Mouse (Mus musculus): ENCODE measurements at regions not wholly inside any gene's neighbourhood (a gene's known extent, or its start where the extent isn't known, plus 50 kb on each side); places are given as distances from the start of the nearest gene placed in this dataset.

GRCm38 (mm10) chr16:13487659-13488058 lies 180.3 kb downstream of the Parn start:
- no peaks in the 10 kb centered on the region for H3K36me3 ChIP-seq (ENCODE audit: insufficient read depth, low read length)
- H3K27me3 ChIP-seq (ENCODE audit: insufficient read depth, low read length) = no peaks in the 10 kb centered on the region
- no peaks in the 10 kb centered on the region for H3K4me1 ChIP-seq (ENCODE audit: insufficient read depth, low read length)
- H3K4me2 ChIP-seq (ENCODE audit: low read depth, low read length) = no peak overlapping the region
- no peak for ATAC-seq
- H3K9ac ChIP-seq (replicated peaks; ENCODE audit: low read length) = no peak overlapping the region
- no peak for TF ChIP-seq CTCF (IDR thresholded peaks at IDR 0.05; ENCODE audit: low read depth)
- H3K27ac ChIP-seq = no peak overlapping the region
- no peak overlapping the region for H3K4me3 ChIP-seq (ENCODE audit: low read length)
- 64% methylated on average over 3 of the region's 3 CpGs for WGBS
- no peak for DNase-seq (ENCODE audit: low spot score)
- no peaks in the 10 kb centered on the region for H3K9me3 ChIP-seq (ENCODE audit: low read length)

GRCm38 (mm10) chr16:13486571-13486970 lies 181.4 kb downstream of the Parn start:
- H3K9ac ChIP-seq (replicated peaks; ENCODE audit: low read length) = no peak overlapping the region
- TF ChIP-seq CTCF (IDR thresholded peaks at IDR 0.05; ENCODE audit: low read depth) = no peak
- no peaks in the 10 kb centered on the region for H3K9me3 ChIP-seq (ENCODE audit: low read length)
- no peak overlapping the region for H3K4me3 ChIP-seq (ENCODE audit: low read length)
- ATAC-seq (no peak), DNase-seq (ENCODE audit: low spot score) (peak; percentile 18)
- WGBS = 71% methylated on average over 2 of the region's 2 CpGs
- H3K4me1 ChIP-seq (ENCODE audit: insufficient read depth, low read length) = no peaks in the 10 kb centered on the region
- no peak overlapping the region for H3K27ac ChIP-seq
- no peaks in the 10 kb centered on the region for H3K27me3 ChIP-seq (ENCODE audit: insufficient read depth, low read length)
- H3K36me3 ChIP-seq (ENCODE audit: insufficient read depth, low read length) = no peaks in the 10 kb centered on the region
- H3K4me2 ChIP-seq (ENCODE audit: low read depth, low read length) = no peak overlapping the region

DNA sequence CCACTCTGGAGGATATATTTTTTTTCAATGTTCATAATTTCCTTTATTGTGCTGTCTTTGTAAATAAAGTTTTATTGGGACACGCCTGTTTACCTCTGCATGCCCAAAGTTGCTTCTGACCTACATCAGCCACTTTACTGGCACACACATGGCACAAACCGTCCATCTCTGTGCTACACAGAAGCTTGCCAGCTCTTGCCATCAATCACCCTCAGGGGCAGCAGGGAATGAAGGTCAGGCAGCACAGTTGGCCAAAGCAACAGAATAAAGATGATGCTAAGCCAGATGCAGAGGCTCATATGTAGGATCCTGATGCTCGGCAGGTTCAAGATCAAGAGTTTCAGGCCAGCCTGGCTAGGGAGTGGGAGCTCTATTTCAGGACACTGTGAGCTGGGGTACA lies 187.7 kb downstream of the Parn start:
- no peak overlapping the region for H3K9ac ChIP-seq (replicated peaks; ENCODE audit: low read length)
- no peaks in the 10 kb centered on the region for H3K4me1 ChIP-seq (ENCODE audit: insufficient read depth, low read length)
- TF ChIP-seq CTCF (IDR thresholded peaks at IDR 0.05; ENCODE audit: low read depth) = no peak
- no peak overlapping the region for H3K4me3 ChIP-seq (ENCODE audit: low read length)
- no peaks in the 10 kb centered on the region for H3K27me3 ChIP-seq (ENCODE audit: insufficient read depth, low read length)
- no peaks in the 10 kb centered on the region for H3K36me3 ChIP-seq (ENCODE audit: insufficient read depth, low read length)
- ATAC-seq (no peak), DNase-seq (ENCODE audit: low spot score) (no peak)
- H3K27ac ChIP-seq = no peak overlapping the region
- H3K9me3 ChIP-seq (ENCODE audit: low read length) = no peaks in the 10 kb centered on the region
- 76% methylated on average over 3 of the region's 3 CpGs for WGBS
- no peak overlapping the region for H3K4me2 ChIP-seq (ENCODE audit: low read depth, low read length)

DNA sequence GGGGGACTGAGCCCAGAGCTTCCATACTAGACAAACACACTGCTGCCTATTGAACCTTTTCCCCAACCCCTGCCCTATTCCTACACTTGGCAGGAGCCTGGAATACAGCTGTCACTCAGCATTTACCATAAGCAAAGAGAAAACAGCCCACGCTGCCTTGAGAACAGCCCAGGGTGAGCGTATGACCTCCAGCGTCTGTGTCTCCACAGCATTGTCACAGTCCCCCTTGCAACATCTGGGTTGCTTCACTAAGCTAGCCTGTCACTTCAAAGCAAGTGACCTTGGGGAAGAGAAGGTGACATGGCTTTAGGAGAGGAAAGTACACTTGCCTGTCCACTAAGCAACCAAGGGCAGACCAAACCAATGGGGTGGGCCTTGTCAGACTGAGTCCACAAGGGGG lies 191.3 kb downstream of the Parn start:
- TF ChIP-seq CTCF (IDR thresholded peaks at IDR 0.05; ENCODE audit: low read depth) = no peak
- H3K9me3 ChIP-seq (ENCODE audit: low read length) = no peaks in the 10 kb centered on the region
- no peak overlapping the region for H3K4me2 ChIP-seq (ENCODE audit: low read depth, low read length)
- WGBS = 89% methylated on average over 3 of the region's 3 CpGs
- H3K4me1 ChIP-seq (ENCODE audit: insufficient read depth, low read length) = no peaks in the 10 kb centered on the region
- H3K27ac ChIP-seq = no peak overlapping the region
- no peak overlapping the region for H3K4me3 ChIP-seq (ENCODE audit: low read length)
- no peaks in the 10 kb centered on the region for H3K27me3 ChIP-seq (ENCODE audit: insufficient read depth, low read length)
- DNase-seq (ENCODE audit: low spot score) (no peak), ATAC-seq (no peak)
- H3K9ac ChIP-seq (replicated peaks; ENCODE audit: low read length) = no peak overlapping the region
- no peaks in the 10 kb centered on the region for H3K36me3 ChIP-seq (ENCODE audit: insufficient read depth, low read length)

- no peaks in the 10 kb centered on the region for H3K9me3 ChIP-seq (ENCODE audit: low read length)
- H3K4me3 ChIP-seq (ENCODE audit: low read length) = no peak overlapping the region
- H3K27ac ChIP-seq = no peak overlapping the region
- H3K4me2 ChIP-seq (ENCODE audit: low read depth, low read length) = no peak overlapping the region
- DNase-seq (ENCODE audit: low spot score) (no peak), ATAC-seq (no peak)
- no peak for TF ChIP-seq CTCF (IDR thresholded peaks at IDR 0.05; ENCODE audit: low read depth)
- 92% methylated on average over 3 of the region's 3 CpGs for WGBS
- H3K4me1 ChIP-seq (ENCODE audit: insufficient read depth, low read length) = no peaks in the 10 kb centered on the region
- H3K36me3 ChIP-seq (ENCODE audit: insufficient read depth, low read length) = no peaks in the 10 kb centered on the region
- H3K27me3 ChIP-seq (ENCODE audit: insufficient read depth, low read length) = no peaks in the 10 kb centered on the region
- H3K9ac ChIP-seq (replicated peaks; ENCODE audit: low read length) = no peak overlapping the region
These were observed 193.0 kb downstream of the Parn start for GRCm38 (mm10) chr16:13474956-13475355.

GRCm38 (mm10) chr16:13474274-13474673 lies 193.7 kb downstream of the Parn start:
- no peak for DNase-seq (ENCODE audit: low spot score)
- Histone ChIP-seq H3K9ac (replicated peaks; ENCODE audit: low read length) (no peak overlapping the region), H3K4me3 (ENCODE audit: low read length) (no peak overlapping the region), H3K9me3 (ENCODE audit: low read length) (no peaks in the 10 kb centered on the region), H3K4me1 (ENCODE audit: insufficient read depth, low read length) (no peaks in the 10 kb centered on the region), H3K27ac (no peak overlapping the region), H3K4me2 (ENCODE audit: low read depth, low read length) (no peak overlapping the region), H3K36me3 (ENCODE audit: insufficient read depth, low read length) (no peaks in the 10 kb centered on the region), H3K27me3 (ENCODE audit: insufficient read depth, low read length) (no peaks in the 10 kb centered on the region)
- no peak for ATAC-seq
- 75% methylated on average over 3 of the region's 3 CpGs for WGBS
- TF ChIP-seq CTCF (IDR thresholded peaks at IDR 0.05; ENCODE audit: low read depth) = no peak

DNA sequence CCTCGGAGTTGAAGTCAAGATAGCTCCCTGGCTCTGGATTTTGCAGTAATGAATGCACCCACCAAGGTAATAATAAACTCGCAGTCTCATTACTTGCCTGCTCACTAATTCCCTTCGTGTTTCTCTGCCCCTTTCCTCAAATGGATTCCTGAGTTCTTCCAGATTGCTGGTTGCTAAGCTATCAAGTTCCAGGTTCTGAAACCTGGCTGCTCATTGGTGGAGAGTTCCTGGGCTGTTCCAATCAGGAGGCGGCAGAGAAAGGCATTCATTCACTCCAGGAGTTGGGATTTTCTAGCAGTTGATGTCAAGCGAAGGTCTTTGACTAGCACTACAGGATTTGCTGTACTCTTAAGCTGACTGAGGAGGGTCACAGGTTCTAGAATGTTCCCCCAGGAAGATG lies 200.8 kb downstream of the Parn start:
- H3K4me1 ChIP-seq (ENCODE audit: insufficient read depth, low read length) = no peaks in the 10 kb centered on the region
- no peak overlapping the region for H3K4me3 ChIP-seq (ENCODE audit: low read length)
- H3K27ac ChIP-seq = no peak overlapping the region
- H3K27me3 ChIP-seq (ENCODE audit: insufficient read depth, low read length) = no peaks in the 10 kb centered on the region
- ATAC-seq = peak; percentile 64
- no peak overlapping the region for H3K4me2 ChIP-seq (ENCODE audit: low read depth, low read length)
- no peak overlapping the region for H3K9ac ChIP-seq (replicated peaks; ENCODE audit: low read length)
- no peak for TF ChIP-seq CTCF (IDR thresholded peaks at IDR 0.05; ENCODE audit: low read depth)
- 30% methylated on average over 5 of the region's 5 CpGs for WGBS
- peak; percentile 60 for DNase-seq (ENCODE audit: low spot score)
- no peaks in the 10 kb centered on the region for H3K36me3 ChIP-seq (ENCODE audit: insufficient read depth, low read length)
- no peaks in the 10 kb centered on the region for H3K9me3 ChIP-seq (ENCODE audit: low read length)

Small RNA genes lying in the stretch of these regions (microRNA-seq; reads per million reads assigned to microRNA genes)
- gene Mir6365 = 0 reads per million in 2 experiments
